Mouse (Mus musculus) CD4-positive, CD25-positive, alpha-beta regulatory T cell (primary cell): Measurements from ENCODE around the gene Olfr1130. TPM values are rescaled to one million over a fixed set of nuclear protein-coding genes. Genes with fewer than 3 reads are reported as not detected.

Source experiments
- polyA plus RNA-seq: library from polyadenylated mRNA; unstranded; fragments of 100-300 nt; shearing (Covaris generic); gene quantifications from one replicate; pipeline ENCODE4 v1.2.1, GENCODE M21; 2017

Olfr1130 gene
- polyA plus RNA-seq = not detected

DNA sequence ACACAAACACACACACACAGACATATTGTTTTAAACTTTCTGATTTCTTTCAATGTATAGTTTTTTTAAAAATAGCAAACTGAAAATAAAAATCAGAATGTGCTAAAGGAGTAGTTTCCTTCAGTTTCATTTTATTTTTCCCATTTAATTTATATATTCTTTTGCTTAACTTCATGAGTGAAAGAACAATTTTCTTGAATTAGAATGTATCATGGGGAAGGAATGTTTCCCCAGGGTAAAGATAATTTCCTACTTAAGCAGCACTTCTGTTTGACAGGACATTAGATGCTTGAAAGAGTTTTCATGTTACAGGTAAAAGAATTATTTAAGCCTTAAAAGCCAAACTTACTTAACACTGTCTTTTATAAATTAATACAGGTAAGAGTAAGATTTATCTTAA lies at the start of gene Olfr1130:
TSS of gene Olfr1130 (plus strand) at position 301 of the 400 bp plus-strand sequence.

DNA sequence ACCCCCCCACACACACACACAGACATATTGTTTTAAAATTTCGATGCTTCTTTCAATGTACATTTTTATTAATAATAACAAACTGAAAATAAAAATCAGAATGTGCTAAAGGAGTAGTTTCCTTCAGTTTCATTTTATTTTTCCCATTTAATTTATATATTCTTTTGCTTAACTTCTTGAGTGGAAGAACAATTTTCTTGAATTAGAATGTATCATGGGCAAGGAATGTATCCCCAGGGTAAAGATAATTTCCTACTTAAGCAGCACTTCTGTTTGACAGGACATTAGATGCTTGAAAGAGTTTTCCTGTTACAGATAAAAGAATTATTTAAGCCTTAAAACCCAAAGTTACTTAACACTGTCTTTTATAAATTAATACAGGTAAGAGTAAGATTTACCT lies 32.4 kb upstream of the Olfr1130 start, which contains the start of gene Olfr1129:
TSS of gene Olfr1129 (plus strand) at position 301 of the 400 bp plus-strand sequence.

DNA sequence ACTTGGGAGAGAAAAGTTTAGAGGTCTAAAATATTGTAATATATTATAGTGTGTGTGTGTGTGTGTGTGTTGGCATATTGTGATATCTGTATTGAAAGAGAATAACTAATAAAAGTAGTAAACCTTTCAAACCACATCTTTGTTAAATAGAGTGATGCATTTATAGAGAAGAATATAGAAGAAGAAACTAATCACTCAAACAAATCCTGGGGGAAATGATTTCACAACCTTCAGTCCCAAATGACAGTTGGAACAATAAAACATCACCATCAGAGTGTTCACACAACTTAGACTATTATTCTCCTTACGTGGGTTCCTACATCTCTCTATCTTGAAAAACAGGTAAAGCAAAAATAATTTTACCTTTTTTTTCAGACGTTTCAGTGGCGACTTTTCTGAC lies 20.8 kb downstream of the Olfr1130 start, which contains the start of gene Olfr1131:
TSS of gene Olfr1131 (plus strand) at position 301 of the 400 bp plus-strand sequence.

DNA sequence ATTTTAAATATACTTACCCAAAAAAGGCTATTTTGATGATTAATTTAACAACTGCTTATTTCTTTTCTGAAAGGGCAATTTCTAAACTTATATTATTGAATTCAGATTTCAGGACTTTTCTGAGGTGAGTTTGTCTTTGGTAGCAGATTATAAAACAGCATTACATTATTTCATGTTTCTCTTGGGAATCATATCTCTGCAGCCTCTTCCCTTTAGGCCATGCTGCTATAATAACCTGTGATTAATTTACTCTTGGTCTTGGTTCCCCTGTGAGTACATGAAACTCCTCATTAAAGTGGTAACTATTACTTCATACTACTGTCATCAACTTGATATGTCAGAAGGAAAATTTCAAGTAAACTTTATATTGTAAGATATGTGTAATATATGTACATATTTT lies 31.4 kb downstream of the Olfr1130 start, which contains the start of gene Olfr1132:
TSS of gene Olfr1132 (minus strand) at position 101 of the 400 bp plus-strand sequence.

DNA sequence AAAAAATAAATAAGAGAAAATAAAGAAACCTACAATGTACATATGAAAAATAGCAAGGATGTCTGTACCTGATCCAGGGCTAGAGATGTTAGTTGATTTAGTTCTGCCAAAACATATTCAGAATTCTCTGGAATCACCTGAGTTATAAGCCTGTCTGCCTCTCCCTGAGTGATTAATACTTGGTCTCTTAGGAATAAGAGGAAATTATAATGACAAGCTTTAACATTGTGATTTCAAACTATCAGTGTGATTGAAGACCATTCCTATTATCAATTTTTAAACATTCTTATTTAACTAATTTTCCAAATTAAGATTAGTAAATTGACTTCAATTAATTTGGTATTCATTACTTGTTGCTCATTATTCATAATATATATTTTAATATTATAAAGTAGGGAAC lies 41.3 kb downstream of the Olfr1130 start, which contains the start of gene Olfr1133:
TSS of gene Olfr1133 (minus strand) at position 101 of the 400 bp plus-strand sequence.

DNA sequence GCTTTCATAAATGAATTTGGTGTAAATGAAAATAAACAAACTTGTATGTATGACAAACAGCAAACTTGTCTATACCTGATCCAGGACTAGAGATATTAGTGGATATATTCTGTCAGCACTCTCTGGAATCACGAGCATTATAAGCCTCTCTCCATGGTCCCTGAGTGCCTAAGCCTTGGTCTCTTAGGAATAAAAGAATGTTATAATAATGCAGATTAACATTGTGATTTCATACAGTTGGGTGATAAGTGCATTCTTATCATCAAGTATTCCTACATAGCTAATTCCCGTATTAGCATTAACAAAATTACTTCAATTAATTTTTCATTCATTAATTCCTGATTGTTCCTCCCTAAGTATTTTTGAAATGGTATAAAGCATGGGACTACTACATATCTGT lies 52.3 kb downstream of the Olfr1130 start, which contains the start of gene Olfr1134:
TSS of gene Olfr1134 (minus strand) at position 101 of the 400 bp plus-strand sequence.

Other genes starting within 250 kb of the Olfr1130 start
- not detected for gene Olfr1121, start 236.3 kb upstream of the Olfr1130 start, polyA plus RNA-seq
- gene Olfr1122, start 220.4 kb upstream of the Olfr1130 start, polyA plus RNA-seq = 0.16 TPM
- gene Olfr1123, start 189.6 kb upstream of the Olfr1130 start, polyA plus RNA-seq = not detected
- 0.19 TPM for gene Olfr1124, start 175.9 kb upstream of the Olfr1130 start, polyA plus RNA-seq
- gene Olfr1126, start 152.2 kb upstream of the Olfr1130 start, polyA plus RNA-seq = not detected
- gene Pramel7, start 109.1 kb upstream of the Olfr1130 start, polyA plus RNA-seq = not detected
- not detected for gene Pramel6, start 99.6 kb upstream of the Olfr1130 start, polyA plus RNA-seq
- not detected for gene Olfr153, start 74.4 kb upstream of the Olfr1130 start, polyA plus RNA-seq
- not detected for gene Olfr1128, start 60.7 kb upstream of the Olfr1130 start, polyA plus RNA-seq
- gene Olfr1129, start 32.3 kb upstream of the Olfr1130 start, polyA plus RNA-seq = 0.07 TPM
- gene Olfr1131, start 20.9 kb downstream of the Olfr1130 start, polyA plus RNA-seq = 0.13 TPM
- gene Olfr1132, start 31.3 kb downstream of the Olfr1130 start, polyA plus RNA-seq = not detected
- gene Olfr1133, start 41.2 kb downstream of the Olfr1130 start, polyA plus RNA-seq = not detected
- gene Olfr1134, start 52.2 kb downstream of the Olfr1130 start, polyA plus RNA-seq = not detected
- gene Olfr1135, start 67.5 kb downstream of the Olfr1130 start, polyA plus RNA-seq = not detected
- gene Olfr1136, start 87.7 kb downstream of the Olfr1130 start, polyA plus RNA-seq = not detected
- gene Olfr1137, start 107.0 kb downstream of the Olfr1130 start, polyA plus RNA-seq = not detected
- gene Olfr1138, start 133.8 kb downstream of the Olfr1130 start, polyA plus RNA-seq = not detected
- gene Olfr1140, start 137.5 kb downstream of the Olfr1130 start, polyA plus RNA-seq = not detected
- gene Olfr1141, start 147.8 kb downstream of the Olfr1130 start, polyA plus RNA-seq = not detected
- not detected for gene Olfr152, start 173.3 kb downstream of the Olfr1130 start, polyA plus RNA-seq
- not detected for gene Olfr1143, start 194.4 kb downstream of the Olfr1130 start, polyA plus RNA-seq
- gene Olfr1145, start 203.6 kb downstream of the Olfr1130 start, polyA plus RNA-seq = not detected
- not detected for gene Olfr1148, start 224.3 kb downstream of the Olfr1130 start, polyA plus RNA-seq
- not detected for gene Olfr1150-ps1, start 237.8 kb downstream of the Olfr1130 start, polyA plus RNA-seq
- 0.11 TPM for gene Olfr1151, start 249.7 kb downstream of the Olfr1130 start, polyA plus RNA-seq